8 mouse cellular contexts compared by ENCODE assay signal in genomic region chr12:106055799-106056198, GRCm38 (mm10).
A peak's percentile ranks its signal among the peaks of the same experiment; 100 is the strongest.
DNase-seq lines count a peak whose midpoint lies in the region.

No protein-coding gene starts in this region.

- DNase-seq in T-cell, adult 2 months (ENCODE audit: low spot score), result peak; percentile 68
- peak; percentile 85 to 90 for DNase-seq in cerebellum, adult 18-20 months
- DNase-seq in forelimb bud, embryonic 11.5 days (ENCODE audit: low read depth, low spot score), result peak; percentile 85
- peak; percentile 68 for DNase-seq in hindlimb bud, embryonic 11.5 days (ENCODE audit: extremely low spot score, low read depth, low spot score)
- peak; percentile 53 to 94 for DNase-seq in left cerebral cortex, adult 9 months (ENCODE audit: low spot score in 2 of 2)
- DNase-seq in mesoderm, embryonic 11.5 days (ENCODE audit: low read depth, low spot score), result peak; percentile 79
- peak; percentile 96 for DNase-seq in right cerebral cortex, postnatal 4 days
- peak; percentile 50 for DNase-seq in yolk sac, embryonic 10.5 days (ENCODE audit: low spot score)

Comparison
In these comparisons a context has a peak if more than half of its experiments do, and no peak if none do; other contexts are left out.
1. Peak in every context shown above with its lines: DNase-seq.